Mouse (Mus musculus): Measurements from ENCODE around the gene Vgll2. TPM values are rescaled to one million over a fixed set of nuclear protein-coding genes. Genes with fewer than 3 reads are reported as not detected.

Vgll2 gene
- polyA plus RNA-seq, 1 experiment from 2014 or later, result 0.65 TPM

GRCm38 (mm10) chr10:52027161-52028035 lies 5.1 kb downstream of the Vgll2 start:
- no peaks in the 10 kb centered on the region for H3K36me3 ChIP-seq
- WGBS, result under 1% methylated on average over 64 of the region's 68 CpGs
- peaks cover 32% of the 10 kb centered on the region for H3K4me1 ChIP-seq (replicated peaks)
- H3K4me3 ChIP-seq (replicated peaks), result peak overlapping the region; percentile 50
- no peaks in the 10 kb centered on the region for H3K9me3 ChIP-seq
- peak overlapping the region; percentile 68 for H3K9ac ChIP-seq (replicated peaks)
- H3K4me2 ChIP-seq (replicated peaks), result peak overlapping the region; percentile 94
- H3K27me3 ChIP-seq, result peaks cover 99% of the 10 kb centered on the region
- no peak overlapping the region for H3K27ac ChIP-seq
- ATAC-seq, result peak; percentile 76

GRCm38 (mm10) chr10:52028561-52029370 lies 6.5 kb downstream of the Vgll2 start:
- Histone ChIP-seq H3K4me3 (replicated peaks) (no peak overlapping the region), H3K9ac (replicated peaks) (no peak overlapping the region), H3K9me3 (no peaks in the 10 kb centered on the region), H3K4me1 (replicated peaks) (peaks cover 21% of the 10 kb centered on the region), H3K4me2 (replicated peaks) (no peak overlapping the region), H3K27me3 (peaks cover 88% of the 10 kb centered on the region), H3K36me3 (no peaks in the 10 kb centered on the region), H3K27ac (no peak overlapping the region)
- ATAC-seq, result no peak
- WGBS, result 3% methylated on average over 11 of the region's 11 CpGs

GRCm38 (mm10) chr10:52029421-52030080 lies 7.2 kb downstream of the Vgll2 start:
- no peak overlapping the region for H3K9ac ChIP-seq (replicated peaks)
- WGBS, result 2% methylated on average over 10 of the region's 10 CpGs
- H3K4me1 ChIP-seq (replicated peaks), result peaks cover 21% of the 10 kb centered on the region
- no peaks in the 10 kb centered on the region for H3K9me3 ChIP-seq
- no peaks in the 10 kb centered on the region for H3K36me3 ChIP-seq
- no peak for ATAC-seq
- H3K4me2 ChIP-seq (replicated peaks), result no peak overlapping the region
- H3K27me3 ChIP-seq, result peaks cover 80% of the 10 kb centered on the region
- H3K4me3 ChIP-seq (replicated peaks), result no peak overlapping the region
- no peak overlapping the region for H3K27ac ChIP-seq

- Histone ChIP-seq H3K9ac (replicated peaks) (no peak overlapping the region), H3K4me1 (replicated peaks) (0 out of 2 replicates have a peak, but pooled peaks cover 10% of the 10 kb centered on the region), H3K27me3 (peaks cover 38% of the 10 kb centered on the region), H3K36me3 (no peaks in the 10 kb centered on the region), H3K27ac (no peak overlapping the region), H3K9me3 (no peaks in the 10 kb centered on the region), H3K4me2 (replicated peaks) (no peak overlapping the region), H3K4me3 (replicated peaks) (no peak overlapping the region)
- no peak for ATAC-seq
Observed at GRCm38 (mm10) chr10:52033729-52034128, 11.4 kb downstream of the Vgll2 start.

- Histone ChIP-seq H3K4me3 (replicated peaks) (no peak overlapping the region), H3K4me2 (replicated peaks) (no peak overlapping the region), H3K36me3 (no peaks in the 10 kb centered on the region), H3K4me1 (replicated peaks) (no peaks in the 10 kb centered on the region), H3K9me3 (no peaks in the 10 kb centered on the region), H3K9ac (replicated peaks) (no peak overlapping the region), H3K27ac (no peak overlapping the region), H3K27me3 (no peaks in the 10 kb centered on the region)
- no peak for ATAC-seq
- WGBS, result 81% methylated on average over 1 of the region's 1 CpGs
Observed at GRCm38 (mm10) chr10:52039392-52039791, 17.1 kb downstream of the Vgll2 start.

- ATAC-seq, result no peak
- no peaks in the 10 kb centered on the region for H3K36me3 ChIP-seq
- H3K4me1 ChIP-seq (replicated peaks), result no peaks in the 10 kb centered on the region
- H3K4me3 ChIP-seq (replicated peaks), result no peak overlapping the region
- H3K27ac ChIP-seq, result no peak overlapping the region
- no peaks in the 10 kb centered on the region for H3K27me3 ChIP-seq
- WGBS, result 54% methylated on average over 5 of the region's 5 CpGs
- H3K9ac ChIP-seq (replicated peaks), result no peak overlapping the region
- no peaks in the 10 kb centered on the region for H3K9me3 ChIP-seq
- H3K4me2 ChIP-seq (replicated peaks), result no peak overlapping the region
Observed at GRCm38 (mm10) chr10:52043086-52043485, 20.8 kb downstream of the Vgll2 start.

- Histone ChIP-seq H3K9me3 (no peaks in the 10 kb centered on the region), H3K27ac (no peak overlapping the region), H3K36me3 (no peaks in the 10 kb centered on the region), H3K9ac (replicated peaks) (no peak overlapping the region), H3K4me1 (replicated peaks) (no peaks in the 10 kb centered on the region), H3K4me3 (replicated peaks) (no peak overlapping the region), H3K27me3 (no peaks in the 10 kb centered on the region), H3K4me2 (replicated peaks) (no peak overlapping the region)
- ATAC-seq, result no peak
- 83% methylated on average over 3 of the region's 3 CpGs for WGBS
Observed at GRCm38 (mm10) chr10:52048287-52048686, 26.0 kb downstream of the Vgll2 start.

- no peak overlapping the region for H3K4me2 ChIP-seq (replicated peaks)
- no peaks in the 10 kb centered on the region for H3K9me3 ChIP-seq
- no peaks in the 10 kb centered on the region for H3K27me3 ChIP-seq
- no peak overlapping the region for H3K4me3 ChIP-seq (replicated peaks)
- H3K9ac ChIP-seq (replicated peaks), result no peak overlapping the region
- H3K27ac ChIP-seq, result no peak overlapping the region
- H3K36me3 ChIP-seq, result no peaks in the 10 kb centered on the region
- no peaks in the 10 kb centered on the region for H3K4me1 ChIP-seq (replicated peaks)
- peak; percentile 75 for ATAC-seq
Observed at GRCm38 (mm10) chr10:52072482-52072881, 50.2 kb downstream of the Vgll2 start.

Small RNA genes lying within 50 kb of the gene (microRNA-seq; reads per million reads assigned to microRNA genes)
- not detected for gene Gm24084

Other genes starting within 250 kb of the Vgll2 start
- gene Ros1, start 172.7 kb downstream of the Vgll2 start, polyA plus RNA-seq (2015; fragmentation: Nextera tagmentation; extraction: Ambion mirVana), result not detected in 2 replicates
- 14.6 and 15.8 TPM in 2 replicates for gene Dcbld1, start 211.1 kb downstream of the Vgll2 start, polyA plus RNA-seq (2015; fragmentation: Nextera tagmentation; extraction: Ambion mirVana)

Measured in midbrain, embryonic 13.5 days (tissue).